Mouse (Mus musculus) thymus, postnatal 10 days (tissue): ENCODE data around the gene Tent4b.

Experiments
- DNase-seq, 2 experiments: peaks; one replicate each; pipeline ENCODE4 v3.0.0; 2021; ENCODE audit warnings: low spot score in 2 of 2

Gene Tent4b

GRCm38 (mm10) chr8:88301589-88302437, 102.8 kb downstream of the Tent4b start:
- no peak for DNase-seq

GRCm38 (mm10) chr8:88305814-88306213, 106.8 kb downstream of the Tent4b start:
- DNase-seq: no peak

DNA sequence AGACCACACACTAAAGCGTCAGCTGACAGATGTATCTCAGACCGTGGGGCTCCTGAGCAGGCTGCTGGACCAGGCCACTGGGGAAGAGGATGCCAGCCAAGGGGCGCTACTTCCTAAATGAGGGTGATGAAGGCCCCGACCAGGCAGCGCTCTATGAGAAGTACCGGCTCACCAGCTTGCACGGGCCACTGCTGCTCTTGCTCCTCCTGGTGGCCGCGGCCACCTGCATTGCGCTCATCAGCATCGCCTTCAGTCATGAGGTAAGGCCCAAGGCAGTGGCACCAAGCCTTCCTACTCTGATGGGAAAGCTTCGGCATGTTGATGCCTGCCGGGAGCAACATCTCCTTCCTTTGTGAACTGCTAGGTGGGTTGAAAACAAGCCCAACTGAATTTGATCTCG, 107.5 kb downstream of the Tent4b start:
- DNase-seq: no peak

DNA sequence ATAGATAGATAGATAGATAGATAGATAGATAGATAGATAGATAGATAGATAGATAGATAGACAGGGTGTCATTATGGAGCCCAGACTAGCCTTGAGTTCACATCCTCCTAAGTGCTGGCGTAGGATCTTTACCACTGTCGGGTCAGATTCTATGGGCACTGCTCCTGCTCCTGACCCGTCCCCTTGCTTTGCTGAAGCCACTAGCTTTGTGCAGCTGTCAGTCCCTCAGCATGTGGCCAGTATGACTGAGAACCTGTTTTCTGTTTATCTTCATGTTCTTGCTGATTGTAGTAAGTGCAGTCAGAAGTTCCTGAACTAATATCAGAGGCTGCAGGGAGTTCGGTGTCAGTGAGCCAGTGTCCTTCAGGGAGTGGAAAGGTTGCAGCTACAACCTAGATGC, 108.7 kb downstream of the Tent4b start:
- DNase-seq: no peak
